8 mouse cellular contexts compared by ENCODE assay signal in the genomic region with DNA sequence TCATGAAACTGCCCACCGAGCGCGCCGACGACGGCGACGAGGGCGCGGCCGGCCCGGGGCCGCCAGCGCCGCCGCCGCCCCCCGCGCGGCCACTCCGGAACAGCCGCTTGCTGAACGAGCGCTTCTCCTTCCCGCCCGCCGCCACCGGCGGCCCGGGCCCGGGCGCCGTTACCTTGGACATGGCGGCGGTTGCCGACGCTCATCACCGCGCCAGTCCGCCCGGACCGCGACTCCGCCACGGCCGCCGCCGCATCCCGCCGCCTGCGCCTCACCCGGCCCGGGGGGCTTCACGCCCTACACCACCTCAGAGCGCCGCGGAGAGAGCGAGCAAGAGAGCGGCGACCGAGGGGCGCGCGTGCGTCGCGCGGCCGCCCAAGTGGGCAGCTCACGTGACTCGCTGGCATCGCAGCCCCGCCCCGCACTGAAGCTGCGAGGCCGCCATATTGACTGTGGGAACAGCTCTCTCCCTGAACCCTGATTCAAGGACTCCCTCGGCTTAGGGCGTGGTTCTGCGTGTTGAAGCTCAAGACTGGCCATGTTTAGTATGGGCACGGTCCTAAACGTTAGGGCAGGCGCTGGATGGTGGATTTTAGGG. TPM values are rescaled to one million over a fixed set of nuclear protein-coding genes. Genes with fewer than 3 reads are reported as not detected.
A peak's percentile ranks its signal among the peaks of the same experiment; 100 is the strongest.
DNase-seq lines count a peak whose midpoint lies in the region; ATAC-seq lines count a peak whose summit lies in the region.

A gene (minus strand): TSS at position 181 of the 595 bp plus-strand sequence.

- H3K27me3 ChIP-seq in hindbrain, embryonic 11.5 days (ENCODE audit: control insufficient read depth, insufficient read depth, low read length): no peaks in the 10 kb centered on the region

- H3K27ac ChIP-seq in hindbrain, embryonic 11.5 days (ENCODE audit: low read depth, low read length): peak within 1 kb of the TSS; percentile 86

- peak within 1 kb of the TSS; percentile 89 for H3K9ac ChIP-seq in hindbrain, embryonic 11.5 days (ENCODE audit: low read depth, low read length)

- peaks cover 7% of the 10 kb centered on the region for H3K4me1 ChIP-seq in hindbrain, embryonic 11.5 days (replicated peaks; ENCODE audit: control insufficient read depth, insufficient read depth, low read length)

- peak within 1 kb of the TSS; percentile 97 for H3K4me2 ChIP-seq in hindbrain, embryonic 11.5 days (replicated peaks; ENCODE audit: low read depth, low read length)

- peak within 1 kb of the TSS; percentile 80 for H3K4me3 ChIP-seq in hindbrain, embryonic 11.5 days (ENCODE audit: low read depth, low read length)

- WGBS in hindbrain, embryonic 11.5 days: under 1% methylated on average over 60 of the region's 82 CpGs

- no peaks in the 10 kb centered on the region for H3K9me3 ChIP-seq in hindbrain, embryonic 11.5 days (ENCODE audit: control insufficient read depth, low read length)

- peak; percentile 99 for ATAC-seq in hindbrain, embryonic 11.5 days (ENCODE audit: low FRiP score)

- peak; percentile 94 for DNase-seq in Muller cell, postnatal 12 days (ENCODE audit: inconsistent ontology term)
- DNase-seq in cerebellum, adult 9-11 months: peak; percentile 96
- peak; percentile 96 to 97 for DNase-seq in frontal cortex, adult 2 months (ENCODE audit: extremely low spot score in 1 of 2, low spot score in 1 of 2)
- DNase-seq in hindbrain, embryonic 11.5 days (ENCODE audit: low spot score): peak; percentile 96
- peak; percentile 90 to 94 for DNase-seq in layer of hippocampus, postnatal 10 days (ENCODE audit: low spot score in 2 of 2)
- peak; percentile 97 for DNase-seq in lung, postnatal 10 days
- DNase-seq in ovary, postnatal 36 days (ENCODE audit: low spot score): peak; percentile 91
- DNase-seq in thymus, postnatal 25 days: peak; percentile 95

- H3K36me3 ChIP-seq in hindbrain, embryonic 11.5 days (ENCODE audit: control insufficient read depth, insufficient read depth, low read length): no peaks in the 10 kb centered on the region

RNA-seq across cellular contexts. Expression of the gene that starts here (rescaled TPM):
- polyA plus RNA-seq in frontal cortex, adult 2 months (2012; rRNA removed): 25.5 and 26.5 TPM in 2 replicates
- polyA plus RNA-seq in hindbrain, embryonic 11.5 days (2014; fragmentation: Nextera tagmentation; extraction: Ambion mirVana): 3.9 and 4.7 TPM in 2 replicates
- total RNA-seq in layer of hippocampus, postnatal 10 days (2021): 10 to 100 TPM; 40.3 to 40.9 TPM

Comparison
In these comparisons a context has a peak if more than half of its experiments do, and no peak if none do; other contexts are left out.
1. Peak in every context shown above with its lines: DNase-seq, ATAC-seq, H3K4me3 ChIP-seq and H3K27ac ChIP-seq.